Mouse (Mus musculus) hindbrain, embryonic 14.5 days (tissue): ENCODE measurements around the gene Adamts9. TPM values are rescaled to one million over a fixed set of nuclear protein-coding genes. Genes with fewer than 3 reads are reported as not detected.

ENCODE experiments used
- ATAC-seq: fragments of 200-750 bp; cut with Nextera tagmentation; 2 replicates; pipeline ENCODE4 v1.8.0; 2017; ENCODE audit warnings: moderate number of reproducible peaks, mild to moderate bottlenecking, moderate TSS enrichment, moderate library complexity; ENCODE audit not compliant: low FRiP score
- DNase-seq: peaks from one replicate; pipeline ENCODE4 v3.0.0-alpha.2; 2015; ENCODE audit warnings: low spot score
- H3K27ac ChIP-seq: fragments of 300-500 bp; sonication (generic); 2 replicates; pipeline ENCODE4 v1.5.1; 2014; ENCODE audit warnings: mild to moderate bottlenecking, moderate library complexity
- H3K27me3 ChIP-seq: fragments of 300-500 bp; sonication (generic); 2 replicates; pipeline ENCODE4 v1.6.1; 2014; ENCODE audit warnings: mild to moderate bottlenecking, low read length, mixed read lengths; ENCODE audit not compliant: control insufficient read depth, insufficient read depth
- H3K36me3 ChIP-seq: fragments of 300-500 bp; sonication (generic); replicated peaks from 2 replicates; pipeline ENCODE4 v1.6.1; 2014; ENCODE audit not compliant: control insufficient read depth, insufficient read depth
- H3K4me1 ChIP-seq: fragments of 300-500 bp; sonication (generic); replicated peaks from 2 replicates; pipeline ENCODE4 v1.6.1; 2014; ENCODE audit warnings: antibody characterized with exemption, low read length, mixed read lengths; ENCODE audit not compliant: control insufficient read depth, insufficient read depth
- H3K4me2 ChIP-seq: fragments of 300-500 bp; sonication (generic); replicated peaks from 2 replicates; pipeline ENCODE4 v1.6.1; 2014; ENCODE audit warnings: mild to moderate bottlenecking, moderate library complexity
- H3K4me3 ChIP-seq: fragments of 300-500 bp; sonication (generic); replicated peaks from 2 replicates; pipeline ENCODE4 v1.5.1; 2014; ENCODE audit warnings: mild to moderate bottlenecking, low read length
- H3K9ac ChIP-seq: fragments of 300-500 bp; sonication (generic); 2 replicates; pipeline ENCODE4 v1.6.1; 2014
- H3K9me3 ChIP-seq: fragments of 300-500 bp; sonication (generic); 2 replicates; pipeline ENCODE4 v1.6.1; 2016; ENCODE audit warnings: low read length; ENCODE audit not compliant: control insufficient read depth
- WGBS: fragments of 180-500 bp; shearing (Covaris S2); extraction: QIAGEN DNeasy Blood & Tissue Kit; methylation state at CpG from one replicate; pipeline ENCODE4 v1.1.7; 2014; 5-methylcytosine and 5-hydroxymethylcytosine counted together
- polyA plus RNA-seq: library from polyadenylated mRNA; unstranded; fragments of >200 nt; fragmentation: Nextera tagmentation; extraction: Ambion mirVana; gene quantifications from 2 replicates; pipeline ENCODE4 v1.2.1, GENCODE M21; 2014

The Adamts9 gene
- polyA plus RNA-seq, 1 experiment from 2014 or later: 2.1 TPM

DNA sequence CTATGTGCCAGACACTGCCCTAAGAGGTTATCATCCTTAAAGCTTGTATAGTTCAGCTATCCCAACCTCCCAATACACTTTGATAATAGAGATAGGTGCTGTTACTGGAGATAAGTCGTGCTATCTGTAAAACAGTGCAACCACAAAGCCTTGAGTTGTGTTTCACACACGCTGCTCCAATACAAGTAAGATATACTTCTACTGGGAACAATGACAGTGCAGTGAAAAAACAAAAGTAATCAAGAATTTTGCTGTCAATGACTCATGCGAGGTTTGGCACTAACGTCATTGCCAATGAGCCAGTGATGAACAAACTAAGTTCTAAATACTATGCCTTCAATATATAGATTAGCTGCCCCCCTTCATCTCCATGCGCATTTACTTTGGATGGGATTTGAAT, 116.7 kb downstream of the Adamts9 start:
- DNase-seq (no peak), ATAC-seq (no peak)
- Histone ChIP-seq H3K4me2 (no peak overlapping the region), H3K4me3 (no peak overlapping the region), H3K4me1 (no peaks in the 10 kb centered on the region; the same call in 1 of the 2 replicates), H3K36me3 (no peaks in the 10 kb centered on the region), H3K9ac (no peak overlapping the region), H3K27ac (no peak overlapping the region), H3K9me3 (no peaks in the 10 kb centered on the region), H3K27me3 (no peaks in the 10 kb centered on the region; the same call in 1 of the 2 replicates)
- WGBS: 86% methylated on average over 5 of the region's 5 CpGs

DNA sequence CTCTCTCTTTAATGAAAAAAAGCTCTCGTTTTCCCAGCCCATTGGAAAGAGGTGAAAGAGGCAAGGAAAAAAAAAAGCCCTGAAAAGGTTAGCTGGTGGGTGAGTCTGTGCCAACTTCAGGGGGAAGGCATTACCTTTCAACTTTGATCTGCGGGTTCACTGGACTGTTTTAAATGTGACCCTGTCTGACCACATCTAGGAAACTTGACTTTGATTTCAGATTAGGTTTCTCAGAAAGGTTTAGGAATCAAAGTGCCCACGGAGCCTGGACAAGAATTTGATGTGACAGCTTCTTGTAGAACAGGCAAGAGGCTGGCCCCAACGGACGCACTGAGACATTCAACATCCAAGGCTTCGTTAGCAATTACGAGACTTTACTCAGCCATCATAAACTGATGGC, 119.3 kb downstream of the Adamts9 start:
- H3K9ac ChIP-seq: no peak overlapping the region
- H3K4me1 ChIP-seq: no peaks in the 10 kb centered on the region
- no peak overlapping the region for H3K4me3 ChIP-seq
- no peak overlapping the region for H3K27ac ChIP-seq
- WGBS: 73% methylated on average over 7 of the region's 7 CpGs
- no peaks in the 10 kb centered on the region for H3K9me3 ChIP-seq
- H3K36me3 ChIP-seq: no peaks in the 10 kb centered on the region
- H3K4me2 ChIP-seq: no peak overlapping the region
- DNase-seq (no peak), ATAC-seq (no peak)
- no peaks in the 10 kb centered on the region; the same call in 1 of the 2 replicates for H3K27me3 ChIP-seq

DNA sequence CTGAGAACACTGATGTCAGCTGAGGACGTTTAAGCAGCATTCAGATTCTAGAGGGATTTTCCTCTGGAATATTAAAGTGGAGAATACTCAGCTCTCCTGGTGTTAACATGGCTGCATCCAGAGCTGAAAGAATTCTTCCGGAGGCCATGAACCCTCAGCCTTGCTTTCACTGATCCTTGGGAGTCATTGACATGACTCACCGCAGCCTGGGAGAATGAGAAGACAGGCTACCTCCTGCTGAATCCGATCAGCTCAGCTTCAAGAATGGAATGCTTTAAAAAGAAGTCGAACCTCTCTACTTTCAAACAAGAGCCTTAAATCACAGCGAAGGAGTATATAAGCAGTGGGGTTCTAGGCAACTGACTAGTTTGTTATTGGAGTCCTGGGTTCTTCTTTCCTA, 121.3 kb downstream of the Adamts9 start:
- DNase-seq (no peak), ATAC-seq (no peak)
- H3K36me3 ChIP-seq: no peaks in the 10 kb centered on the region
- no peaks in the 10 kb centered on the region; the same call in 1 of the 2 replicates for H3K27me3 ChIP-seq
- H3K9me3 ChIP-seq: no peaks in the 10 kb centered on the region
- 31% methylated on average over 6 of the region's 6 CpGs for WGBS
- H3K4me3 ChIP-seq: no peak overlapping the region
- H3K9ac ChIP-seq: no peak overlapping the region
- H3K4me1 ChIP-seq: peaks cover 4% of the 10 kb centered on the region; the same call in 1 of the 2 replicates
- no peak overlapping the region for H3K4me2 ChIP-seq
- no peak overlapping the region for H3K27ac ChIP-seq

DNA sequence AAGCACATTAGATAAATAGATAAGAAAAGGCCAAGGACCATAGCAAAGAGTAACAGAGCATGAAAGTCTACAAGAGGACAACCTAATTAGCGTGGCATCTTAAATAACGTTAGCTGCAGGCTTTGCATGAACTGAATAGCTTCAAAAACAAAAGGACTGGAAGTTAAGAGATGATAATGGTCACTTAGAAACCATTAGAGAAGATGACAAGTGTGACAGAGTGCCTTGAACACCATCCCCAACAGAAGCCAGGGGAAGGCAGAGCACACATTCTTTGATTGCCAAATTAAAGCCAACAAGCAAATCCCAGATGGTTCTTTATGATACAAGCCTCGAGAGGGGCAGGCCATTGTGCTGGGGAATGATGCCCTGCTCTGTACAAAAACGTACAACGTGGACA, 121.7 kb downstream of the Adamts9 start:
- ATAC-seq (no peak), DNase-seq (no peak)

DNA sequence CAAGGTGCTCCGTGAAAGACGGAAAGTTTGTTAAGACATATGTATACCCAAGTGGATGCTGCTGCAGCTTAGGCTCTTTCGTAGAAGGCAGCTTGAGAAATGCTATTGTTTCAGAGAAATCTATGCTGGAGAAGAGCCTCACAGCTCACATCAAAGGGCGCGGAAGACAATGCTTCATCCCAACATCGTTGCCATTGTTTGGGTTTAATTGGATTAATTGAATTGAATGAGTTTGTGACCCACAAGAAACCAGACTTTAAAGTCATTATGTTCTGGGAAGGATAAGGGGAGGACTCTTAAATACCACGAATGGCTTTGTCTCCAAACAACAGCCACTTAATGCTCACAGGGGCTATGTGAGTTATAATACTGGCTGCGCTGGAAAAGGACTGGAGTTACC, 125.6 kb downstream of the Adamts9 start:
- H3K9ac ChIP-seq: no peak overlapping the region
- H3K36me3 ChIP-seq: no peaks in the 10 kb centered on the region
- H3K4me3 ChIP-seq: no peak overlapping the region
- 19% methylated on average over 8 of the region's 8 CpGs for WGBS
- H3K27ac ChIP-seq: no peak overlapping the region
- H3K27me3 ChIP-seq: no peaks in the 10 kb centered on the region; the same call in 1 of the 2 replicates
- no peak overlapping the region for H3K4me2 ChIP-seq
- ATAC-seq (no peak), DNase-seq (no peak)
- H3K9me3 ChIP-seq: no peaks in the 10 kb centered on the region
- peaks cover 13% of the 10 kb centered on the region for H3K4me1 ChIP-seq

More for the DNA sequence above, 121.7 kb downstream of the Adamts9 start:
- 18% methylated on average over 5 of the region's 5 CpGs for WGBS
- H3K36me3 ChIP-seq: no peaks in the 10 kb centered on the region
- no peak overlapping the region for H3K27ac ChIP-seq
- no peak overlapping the region for H3K9ac ChIP-seq
- no peaks in the 10 kb centered on the region; the same call in 1 of the 2 replicates for H3K27me3 ChIP-seq
- H3K4me1 ChIP-seq: peaks cover 5% of the 10 kb centered on the region
- H3K4me3 ChIP-seq: no peak overlapping the region
- no peak overlapping the region for H3K4me2 ChIP-seq
- no peaks in the 10 kb centered on the region for H3K9me3 ChIP-seq

DNA sequence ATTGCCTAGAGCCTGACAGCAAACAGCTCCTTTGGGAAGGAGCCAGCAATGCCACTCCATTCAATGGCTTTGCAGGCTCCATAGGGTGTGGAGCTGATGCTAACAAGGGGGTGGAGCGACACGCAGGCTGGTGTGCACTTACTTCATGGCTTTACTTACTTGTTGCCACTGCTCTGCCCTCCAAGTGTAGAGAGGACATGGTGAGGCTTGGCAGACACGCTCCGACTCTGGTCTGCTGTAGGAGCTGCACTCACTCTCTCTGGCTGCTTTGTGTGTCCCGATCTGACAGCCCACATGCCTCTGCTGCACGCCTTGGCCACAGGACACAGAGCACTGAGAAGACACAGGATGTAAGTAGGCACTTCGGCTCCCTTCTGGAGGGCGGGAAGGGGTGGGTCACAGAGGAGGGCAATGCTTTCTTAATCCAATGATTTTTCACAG, 127.0 kb downstream of the Adamts9 start, which contains the start of gene A730049H05Rik:
A730049H05Rik (plus strand) TSS at position 168 of the 441 bp plus-strand sequence.
- no peaks in the 10 kb centered on the region for H3K9me3 ChIP-seq
- H3K4me3 ChIP-seq: no peak within 1 kb of the TSS
- peaks cover 13% of the 10 kb centered on the region for H3K4me1 ChIP-seq
- peak within 1 kb of the TSS; percentile 41 for H3K4me2 ChIP-seq
- 1% methylated on average over 8 of the region's 8 CpGs for WGBS
- DNase-seq: no peak
- H3K36me3 ChIP-seq: no peaks in the 10 kb centered on the region
- no peaks in the 10 kb centered on the region; the same call in 1 of the 2 replicates for H3K27me3 ChIP-seq
- ATAC-seq: peak; percentile 40; the same call in 1 of the 2 replicates
- H3K27ac ChIP-seq: no peak within 1 kb of the TSS
- no peak within 1 kb of the TSS for H3K9ac ChIP-seq

DNA sequence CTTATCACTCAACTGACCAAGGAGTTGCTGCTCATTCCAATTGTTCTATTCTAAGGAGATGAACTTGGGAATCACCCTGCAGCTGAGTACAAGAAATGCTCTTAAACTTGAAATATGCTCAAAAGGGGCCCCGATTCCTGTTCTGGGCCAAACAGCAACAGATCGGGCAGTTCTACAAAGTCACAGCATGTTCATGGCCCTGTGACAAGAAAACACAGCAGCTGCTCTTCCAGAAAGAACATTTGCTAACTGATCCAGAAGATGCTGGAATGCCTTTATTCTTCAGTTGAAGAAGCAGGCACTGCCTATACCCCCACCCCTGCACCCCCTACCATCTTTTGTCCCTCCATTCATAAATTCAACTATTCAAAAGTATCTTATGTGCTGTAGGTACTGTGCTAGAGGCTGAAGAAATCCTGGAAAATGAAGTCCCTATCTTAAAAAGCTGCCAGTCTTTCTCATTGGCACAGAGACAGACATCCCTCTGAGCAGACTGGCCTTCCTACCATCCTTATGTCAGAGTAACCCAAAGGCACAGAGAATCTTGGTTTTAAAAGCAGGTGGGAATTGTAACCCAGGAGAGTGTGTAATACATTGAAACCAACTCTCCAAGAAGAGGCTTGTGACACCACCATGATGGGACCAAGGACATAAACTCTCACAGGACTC, 130.5 kb downstream of the Adamts9 start:
- ATAC-seq (no peak), DNase-seq (peak; percentile 56)
- Histone ChIP-seq H3K9ac (no peak overlapping the region), H3K27ac (no peak overlapping the region), H3K4me2 (no peak overlapping the region), H3K27me3 (no peaks in the 10 kb centered on the region; the same call in 1 of the 2 replicates), H3K4me3 (no peak overlapping the region), H3K36me3 (no peaks in the 10 kb centered on the region), H3K9me3 (no peaks in the 10 kb centered on the region), H3K4me1 (peaks cover 12% of the 10 kb centered on the region)
- 51% methylated on average over 2 of the region's 2 CpGs for WGBS

DNA sequence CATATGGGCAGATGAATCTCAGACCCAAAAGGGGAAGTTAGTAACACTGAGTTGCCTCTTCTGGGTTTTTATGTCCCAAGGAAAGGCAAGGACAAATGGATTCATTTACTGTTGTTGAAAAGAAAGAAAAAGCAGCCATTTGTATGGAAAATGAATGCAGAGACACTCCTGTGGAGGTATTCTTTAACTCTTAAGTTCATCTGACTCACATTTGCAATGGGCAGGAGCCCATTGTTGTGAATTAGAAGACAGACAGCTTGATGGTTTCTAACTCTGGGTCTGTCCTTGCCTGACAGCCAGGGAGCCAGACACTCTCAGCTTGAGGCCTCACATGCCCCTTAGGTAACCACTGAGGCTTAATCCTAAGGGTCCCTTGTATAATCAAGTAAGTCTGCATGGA, 131.7 kb downstream of the Adamts9 start:
- H3K4me1 ChIP-seq: peaks cover 8% of the 10 kb centered on the region
- no peak overlapping the region for H3K27ac ChIP-seq
- H3K4me3 ChIP-seq: no peak overlapping the region
- no peak overlapping the region for H3K9ac ChIP-seq
- ATAC-seq (no peak), DNase-seq (no peak)
- H3K4me2 ChIP-seq: no peak overlapping the region
- no peaks in the 10 kb centered on the region for H3K36me3 ChIP-seq
- no peaks in the 10 kb centered on the region for H3K27me3 ChIP-seq
- H3K9me3 ChIP-seq: no peaks in the 10 kb centered on the region

DNA sequence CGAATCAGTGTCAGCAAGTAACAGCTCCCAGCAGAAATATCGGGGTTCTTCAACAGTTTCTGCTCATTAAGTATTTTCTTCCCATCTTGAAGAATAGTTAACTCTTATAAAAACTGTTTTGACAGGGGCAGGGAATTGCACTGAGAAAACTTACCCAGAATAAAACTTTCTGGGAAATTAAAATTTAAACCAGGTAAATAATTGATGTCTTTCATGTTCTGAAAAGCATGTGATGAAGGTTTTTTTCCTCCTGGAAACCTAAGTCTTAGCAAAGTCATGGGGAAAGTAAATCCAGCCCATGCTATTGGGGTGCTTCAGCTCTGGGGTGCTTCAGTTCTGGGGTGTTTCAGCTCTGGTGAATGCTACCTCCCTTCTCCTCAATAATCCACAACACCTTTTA, 132.7 kb downstream of the Adamts9 start:
- WGBS: 95% methylated on average over 2 of the region's 2 CpGs

More for the DNA sequence above, 132.7 kb downstream of the Adamts9 start:
- Histone ChIP-seq H3K27me3 (no peaks in the 10 kb centered on the region), H3K4me1 (no peaks in the 10 kb centered on the region), H3K4me3 (no peak overlapping the region), H3K9ac (no peak overlapping the region), H3K27ac (no peak overlapping the region), H3K4me2 (no peak overlapping the region), H3K9me3 (no peaks in the 10 kb centered on the region), H3K36me3 (no peaks in the 10 kb centered on the region)
- DNase-seq (no peak), ATAC-seq (no peak)
